Mouse (Mus musculus): ENCODE results near the gene Fli1. TPM values are rescaled to one million over a fixed set of nuclear protein-coding genes. Genes with fewer than 3 reads are reported as not detected.

The Fli1 gene
- polyA plus RNA-seq, 1 experiment from 2014 or later, result 6.0 TPM

DNA sequence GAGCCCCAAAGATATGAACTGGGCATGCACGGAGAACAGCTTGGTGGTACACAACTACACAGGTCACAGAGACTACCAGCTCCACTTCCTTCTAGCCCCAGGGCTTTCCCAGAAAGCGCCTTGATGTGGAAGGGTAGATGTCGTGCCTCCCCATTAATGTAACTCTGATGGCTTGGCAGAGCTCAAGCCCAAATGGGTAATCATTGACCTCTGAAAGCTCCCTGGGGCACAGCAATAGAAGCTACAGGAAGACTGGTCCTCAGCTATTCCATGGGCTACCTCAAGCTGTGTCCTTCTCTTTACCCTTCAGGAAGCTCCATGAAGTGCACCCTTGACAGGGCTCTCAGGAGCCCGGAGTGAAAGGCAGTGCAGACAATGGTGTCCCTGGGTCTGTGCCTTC lies 157.8 kb downstream of the Fli1 start:
- H3K27me3 ChIP-seq (ENCODE audit: control insufficient read depth, insufficient read depth, low read depth, low read length), result no peaks in the 10 kb centered on the region
- H3K4me3 ChIP-seq (ENCODE audit: low read depth, low read length), result no peak overlapping the region
- H3K27ac ChIP-seq (ENCODE audit: low read length), result no peak overlapping the region
- H3K4me2 ChIP-seq (ENCODE audit: low read length), result no peak overlapping the region
- 92% methylated on average over 4 of the region's 4 CpGs for WGBS
- H3K4me1 ChIP-seq (ENCODE audit: control insufficient read depth, insufficient read depth, low read length), result no peaks in the 10 kb centered on the region
- no peaks in the 10 kb centered on the region for H3K36me3 ChIP-seq (ENCODE audit: control insufficient read depth, insufficient read depth, low read length)
- H3K9me3 ChIP-seq (replicated peaks; ENCODE audit: control insufficient read depth, low read length, poor library complexity, severe bottlenecking), result no peaks in the 10 kb centered on the region
- ATAC-seq, result no peak
- H3K9ac ChIP-seq (ENCODE audit: low read depth, low read length), result no peak overlapping the region

DNA sequence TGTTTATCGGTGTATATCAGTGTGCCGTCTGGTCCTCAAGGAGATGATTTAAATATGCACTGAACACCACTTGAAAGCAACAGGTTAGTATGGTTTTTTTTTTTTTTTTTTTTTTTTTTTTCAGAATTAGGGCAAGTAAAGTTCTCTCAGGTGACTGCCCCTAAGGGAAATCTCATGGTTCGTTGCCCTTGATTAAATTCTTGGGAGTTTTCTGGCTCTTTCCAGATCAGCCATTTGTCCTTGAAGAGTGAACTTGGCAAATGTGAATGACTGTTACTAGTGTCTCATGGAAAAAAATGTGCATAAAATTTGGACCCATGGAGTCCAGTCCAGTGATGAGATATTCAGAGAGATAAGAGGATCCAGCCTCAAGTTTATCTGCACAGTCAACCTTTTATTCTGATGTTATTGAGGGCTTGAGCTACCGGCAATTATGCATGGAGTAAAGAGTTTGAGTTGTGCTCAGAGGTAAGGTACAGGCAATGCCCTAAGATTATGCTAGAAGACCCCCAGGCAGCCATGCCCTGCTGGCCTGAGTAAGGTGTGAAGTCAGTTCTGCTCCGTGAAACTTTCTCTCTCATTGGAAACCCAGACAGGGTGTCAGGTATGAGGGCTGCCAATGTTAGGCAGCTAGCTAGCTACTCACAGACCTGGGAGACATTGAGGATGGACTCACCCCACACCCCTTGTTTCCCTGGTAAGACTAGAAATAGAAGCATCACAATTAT lies 165.6 kb downstream of the Fli1 start:
- no peak overlapping the region for H3K9ac ChIP-seq (ENCODE audit: low read depth, low read length)
- no peaks in the 10 kb centered on the region for H3K9me3 ChIP-seq (replicated peaks; ENCODE audit: control insufficient read depth, low read length, poor library complexity, severe bottlenecking)
- H3K4me1 ChIP-seq (ENCODE audit: control insufficient read depth, insufficient read depth, low read length), result no peaks in the 10 kb centered on the region
- no peaks in the 10 kb centered on the region for H3K27me3 ChIP-seq (ENCODE audit: control insufficient read depth, insufficient read depth, low read depth, low read length)
- H3K4me2 ChIP-seq (ENCODE audit: low read length), result no peak overlapping the region
- ATAC-seq, result no peak
- no peaks in the 10 kb centered on the region for H3K36me3 ChIP-seq (ENCODE audit: control insufficient read depth, insufficient read depth, low read length)
- 90% methylated on average over 5 of the region's 5 CpGs for WGBS
- H3K27ac ChIP-seq (ENCODE audit: low read length), result no peak overlapping the region
- H3K4me3 ChIP-seq (ENCODE audit: low read depth, low read length), result no peak overlapping the region

DNA sequence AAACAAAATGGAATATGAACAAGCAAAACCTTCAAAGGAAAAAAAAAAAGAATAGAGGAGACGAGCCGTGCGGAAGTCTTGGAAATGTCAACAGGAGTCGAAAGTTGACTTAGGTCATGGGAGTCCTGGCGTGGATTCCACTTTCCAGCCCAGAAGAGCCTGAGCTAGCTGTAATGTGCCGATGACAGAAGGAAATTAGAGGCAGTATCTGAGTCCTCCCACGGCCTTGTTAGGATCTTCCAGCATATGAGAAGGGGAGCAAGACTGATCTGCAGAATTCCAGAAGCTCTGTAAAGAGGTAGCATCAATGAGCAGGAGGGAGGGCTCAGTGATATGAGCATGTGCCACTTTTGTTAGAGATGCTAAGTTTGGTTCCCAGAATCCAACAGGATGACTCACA lies 166.6 kb downstream of the Fli1 start:
- no peak overlapping the region for H3K27ac ChIP-seq (ENCODE audit: low read length)
- H3K9me3 ChIP-seq (replicated peaks; ENCODE audit: control insufficient read depth, low read length, poor library complexity, severe bottlenecking), result no peaks in the 10 kb centered on the region
- H3K4me3 ChIP-seq (ENCODE audit: low read depth, low read length), result no peak overlapping the region
- no peak for ATAC-seq
- H3K9ac ChIP-seq (ENCODE audit: low read depth, low read length), result no peak overlapping the region
- no peaks in the 10 kb centered on the region for H3K27me3 ChIP-seq (ENCODE audit: control insufficient read depth, insufficient read depth, low read depth, low read length)
- no peaks in the 10 kb centered on the region for H3K36me3 ChIP-seq (ENCODE audit: control insufficient read depth, insufficient read depth, low read length)
- H3K4me1 ChIP-seq (ENCODE audit: control insufficient read depth, insufficient read depth, low read length), result no peaks in the 10 kb centered on the region
- 81% methylated on average over 7 of the region's 7 CpGs for WGBS
- no peak overlapping the region for H3K4me2 ChIP-seq (ENCODE audit: low read length)

DNA sequence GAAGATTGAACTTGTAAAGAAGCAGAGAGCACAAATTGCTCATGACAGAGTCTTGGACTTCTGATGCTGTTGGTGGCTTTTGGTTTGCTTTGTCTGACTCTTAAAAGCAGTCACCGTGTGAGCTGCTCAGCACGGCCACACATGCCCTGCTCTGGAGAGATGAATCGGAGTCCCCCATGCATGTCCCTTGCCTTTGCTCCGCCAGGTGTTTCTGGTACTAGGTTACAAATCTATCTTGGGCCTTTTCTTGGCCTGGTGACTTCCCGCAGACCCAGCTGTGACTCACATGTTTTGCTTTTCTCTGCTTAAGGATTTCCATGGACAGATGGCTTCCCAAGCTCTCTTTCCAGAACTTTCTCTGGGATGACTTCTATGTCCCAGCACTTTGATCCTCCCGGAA lies 169.0 kb downstream of the Fli1 start:
- Histone ChIP-seq H3K36me3 (ENCODE audit: control insufficient read depth, insufficient read depth, low read length) (no peaks in the 10 kb centered on the region), H3K4me3 (ENCODE audit: low read depth, low read length) (no peak overlapping the region), H3K9me3 (replicated peaks; ENCODE audit: control insufficient read depth, low read length, poor library complexity, severe bottlenecking) (no peaks in the 10 kb centered on the region), H3K27me3 (ENCODE audit: control insufficient read depth, insufficient read depth, low read depth, low read length) (no peaks in the 10 kb centered on the region), H3K9ac (ENCODE audit: low read depth, low read length) (no peak overlapping the region), H3K4me2 (ENCODE audit: low read length) (no peak overlapping the region), H3K4me1 (ENCODE audit: control insufficient read depth, insufficient read depth, low read length) (0 out of 2 replicates have a peak, but pooled peaks cover 3% of the 10 kb centered on the region), H3K27ac (ENCODE audit: low read length) (no peak overlapping the region)
- ATAC-seq, result no peak
- 92% methylated on average over 6 of the region's 6 CpGs for WGBS

Other genes with a start within 250 kb of the Fli1 start
- 1.7 and 2.6 TPM in 2 replicates for gene Kcnj5, start 198.5 kb downstream of the Fli1 start, polyA plus RNA-seq (2015; fragmentation: Nextera tagmentation; extraction: Ambion mirVana)
- gene Kcnj1, start 170.4 kb downstream of the Fli1 start, polyA plus RNA-seq (2015; fragmentation: Nextera tagmentation; extraction: Ambion mirVana), result not detected in 2 replicates
- gene Ets1, start 93.4 kb upstream of the Fli1 start, polyA plus RNA-seq (2015; fragmentation: Nextera tagmentation; extraction: Ambion mirVana), result 17.5 and 19.3 TPM in 2 replicates

Measured in midbrain, embryonic 16.5 days (tissue).